Mouse (Mus musculus) heart, postnatal 0 days (tissue): ENCODE measurements around the gene 1700010B08Rik. TPM values are rescaled to one million over a fixed set of nuclear protein-coding genes. Genes with fewer than 3 reads are reported as not detected.

Experiments
- ATAC-seq: fragments of 200-750 bp; cut with Nextera tagmentation; 2 replicates; pipeline ENCODE4 v1.8.0; 2017; ENCODE audit warnings: low read depth, moderate number of reproducible peaks, moderate library complexity; ENCODE audit not compliant: insufficient read depth
- DNase-seq: peaks from one replicate; pipeline ENCODE4 v3.0.0-alpha.2; 2016; ENCODE audit warnings: low spot score
- H3K27ac ChIP-seq: fragments of 300-500 bp; sonication (generic); 2 replicates; pipeline ENCODE4 v1.5.1; 2014; ENCODE audit warnings: low read depth, mild to moderate bottlenecking
- H3K27me3 ChIP-seq: fragments of 300-500 bp; sonication (generic); 2 replicates; pipeline ENCODE4 v1.6.1; 2014; ENCODE audit warnings: low read length, mixed read lengths; ENCODE audit not compliant: control insufficient read depth, insufficient read depth
- H3K36me3 ChIP-seq: fragments of 300-500 bp; sonication (generic); replicated peaks from 2 replicates; pipeline ENCODE4 v1.6.1; 2014; ENCODE audit warnings: low read length, mixed read lengths; ENCODE audit not compliant: control insufficient read depth, insufficient read depth
- H3K4me1 ChIP-seq: fragments of 300-500 bp; sonication (generic); 2 replicates; pipeline ENCODE4 v1.6.1; 2014; ENCODE audit warnings: antibody characterized with exemption; ENCODE audit not compliant: control insufficient read depth, insufficient read depth
- H3K4me2 ChIP-seq: fragments of 300-500 bp; sonication (generic); 2 replicates; pipeline ENCODE4 v1.6.1; 2014; ENCODE audit warnings: low read depth, mild to moderate bottlenecking, low read length, moderate library complexity
- H3K4me3 ChIP-seq: fragments of 300-500 bp; sonication (generic); 2 replicates; pipeline ENCODE4 v1.5.1; 2014; ENCODE audit warnings: low read depth, low read length
- H3K9ac ChIP-seq: fragments of 300-500 bp; sonication (generic); replicated peaks from 2 replicates; pipeline ENCODE4 v1.6.1; 2014; ENCODE audit warnings: low read depth, low read length, mixed read lengths
- H3K9me3 ChIP-seq: fragments of 300-500 bp; sonication (generic); replicated peaks from 2 replicates; pipeline ENCODE4 v1.6.1; 2016; ENCODE audit warnings: low read length; ENCODE audit not compliant: control insufficient read depth
- CTCF ChIP-seq: IDR thresholded peaks from 2 replicates; pipeline ENCODE4 v1.5.1; 2016; ENCODE audit warnings: antibody characterized with exemption, control low read depth, low read depth
- EP300 ChIP-seq: IDR thresholded peaks from 2 replicates; pipeline ENCODE4 v1.6.1; 2016; ENCODE audit warnings: antibody characterized with exemption, low read depth
- WGBS: fragments of 180-500 bp; shearing (Covaris S2); extraction: QIAGEN DNeasy Blood & Tissue Kit; methylation state at CpG from one replicate; pipeline ENCODE4 v1.1.7; 2014; 5-methylcytosine and 5-hydroxymethylcytosine counted together
- polyA plus RNA-seq: library from polyadenylated mRNA; unstranded; fragments of >200 nt; fragmentation: Nextera tagmentation; extraction: Ambion mirVana; gene quantifications from 2 replicates; pipeline ENCODE4 v1.2.1, GENCODE M21; 2015
- total RNA-seq: library from RNA; depleted of rRNA; stranded (reverse); fragments of >200 nt; gene quantifications from 2 replicates; pipeline ENCODE4 v1.2.3, GENCODE M21; 2014; ENCODE audit warnings: low replicate concordance

The 1700010B08Rik gene
- total and polyA plus RNA-seq, 2 experiments from 2014 or later = not detected

- peak; percentile 39; the same call in 1 of the 2 replicates for ATAC-seq
- Histone ChIP-seq H3K9me3 (no peaks in the 10 kb centered on the region), H3K4me3 (no peak overlapping the region), H3K4me1 (no peaks in the 10 kb centered on the region; the same call in 1 of the 2 replicates), H3K27ac (no peak overlapping the region), H3K9ac (no peak overlapping the region), H3K4me2 (no peak overlapping the region), H3K36me3 (no peaks in the 10 kb centered on the region), H3K27me3 (no peaks in the 10 kb centered on the region)
- WGBS = 42% methylated on average over 10 of the region's 10 CpGs
- no peak for DNase-seq
- no peak for TF ChIP-seq CTCF
- TF ChIP-seq EP300 = no peak
These were observed 36.4 kb upstream of the 1700010B08Rik start for GRCm38 (mm10) chr2:173682773-173683172.

GRCm38 (mm10) chr2:173685781-173686361 lies 33.3 kb upstream of the 1700010B08Rik start:
- ATAC-seq = no peak
- 90% methylated on average over 3 of the region's 3 CpGs for WGBS
- TF ChIP-seq CTCF (no peak), EP300 (no peak)

GRCm38 (mm10) chr2:173687363-173687762 lies 31.9 kb upstream of the 1700010B08Rik start:
- WGBS = 90% methylated on average over 5 of the region's 5 CpGs

More at GRCm38 (mm10) chr2:173685781-173686361, 33.3 kb upstream of the 1700010B08Rik start:
- Histone ChIP-seq H3K9ac (no peak overlapping the region), H3K27ac (no peak overlapping the region), H3K4me3 (no peak overlapping the region), H3K4me2 (no peak overlapping the region), H3K36me3 (peaks cover 26% of the 10 kb centered on the region), H3K9me3 (no peaks in the 10 kb centered on the region), H3K4me1 (no peaks in the 10 kb centered on the region; the same call in 1 of the 2 replicates), H3K27me3 (no peaks in the 10 kb centered on the region)
- no peak for DNase-seq

GRCm38 (mm10) chr2:173689835-173690234 lies 29.4 kb upstream of the 1700010B08Rik start:
- ATAC-seq = no peak
- TF ChIP-seq CTCF = no peak

More at GRCm38 (mm10) chr2:173687363-173687762, 31.9 kb upstream of the 1700010B08Rik start:
- H3K4me1 ChIP-seq = peaks cover 2% of the 10 kb centered on the region; the same call in 1 of the 2 replicates
- TF ChIP-seq CTCF (no peak), EP300 (no peak)
- no peak overlapping the region for H3K27ac ChIP-seq
- no peak overlapping the region for H3K4me3 ChIP-seq
- H3K36me3 ChIP-seq = peaks cover 26% of the 10 kb centered on the region
- DNase-seq (no peak), ATAC-seq (no peak)
- no peak overlapping the region for H3K4me2 ChIP-seq
- H3K9me3 ChIP-seq = no peaks in the 10 kb centered on the region
- no peaks in the 10 kb centered on the region for H3K27me3 ChIP-seq
- H3K9ac ChIP-seq = no peak overlapping the region

GRCm38 (mm10) chr2:173691748-173692147 lies 27.5 kb upstream of the 1700010B08Rik start:
- no peak for ATAC-seq

More at GRCm38 (mm10) chr2:173689835-173690234, 29.4 kb upstream of the 1700010B08Rik start:
- Histone ChIP-seq H3K4me2 (no peak overlapping the region), H3K4me1 (0 out of 2 replicates have a peak, but pooled peaks cover 2% of the 10 kb centered on the region), H3K9ac (no peak overlapping the region), H3K36me3 (peaks cover 26% of the 10 kb centered on the region), H3K9me3 (no peaks in the 10 kb centered on the region), H3K27me3 (no peaks in the 10 kb centered on the region), H3K27ac (no peak overlapping the region), H3K4me3 (no peak overlapping the region)
- no peak for DNase-seq

More at GRCm38 (mm10) chr2:173691748-173692147, 27.5 kb upstream of the 1700010B08Rik start:
- peaks cover 43% of the 10 kb centered on the region for H3K36me3 ChIP-seq
- WGBS = 76% methylated on average over 6 of the region's 6 CpGs
- no peak overlapping the region for H3K27ac ChIP-seq
- H3K4me1 ChIP-seq = 0 out of 2 replicates have a peak, but pooled peaks cover 2% of the 10 kb centered on the region
- TF ChIP-seq EP300 (no peak), CTCF (no peak)
- H3K4me3 ChIP-seq = no peak overlapping the region
- no peaks in the 10 kb centered on the region for H3K9me3 ChIP-seq
- no peak for DNase-seq
- H3K4me2 ChIP-seq = no peak overlapping the region
- H3K27me3 ChIP-seq = no peaks in the 10 kb centered on the region
- no peak overlapping the region for H3K9ac ChIP-seq
